Mouse (Mus musculus) liver, postnatal 0 days (tissue): ENCODE measurements around the gene Asf1a.

Experiments
- CTCF ChIP-seq: sonication (generic); IDR thresholded peaks from 2 replicates; pipeline ENCODE4 v1.5.1; 2016; ENCODE audit warnings: antibody characterized with exemption, low read depth
- EP300 ChIP-seq: IDR thresholded peaks from 2 replicates; pipeline ENCODE4 v1.6.1; 2016; ENCODE audit warnings: antibody characterized with exemption, low read depth, mild to moderate bottlenecking

- TF ChIP-seq EP300 (no peak), CTCF (no peak)
Measured at GRCm38 (mm10) chr10:53635246-53635971, 38.9 kb downstream of the Asf1a start.
